Mouse (Mus musculus) granulocyte monocyte progenitor cell, adult 5-6 weeks (primary cell): ENCODE measurements around the gene Ccnb2. TPM values are rescaled to one million over a fixed set of nuclear protein-coding genes. Genes with fewer than 3 reads are reported as not detected.

Experiments
- ATAC-seq: replicated peaks from 2 replicates; pipeline ENCODE4 v1.8.0; 2016; ENCODE audit warnings: mild to moderate bottlenecking, moderate TSS enrichment, inconsistent platforms; ENCODE audit not compliant: poor library complexity, severe bottlenecking
- total RNA-seq, 2 experiments: library from RNA; stranded (forward) in 1 of 2; stranded (reverse) in 1 of 2; fragments of 200-712, 200-1000 nt in 1 of 2; fragments of >200 nt in 1 of 2; fragmentation: Nextera tagmentation in 1 of 2; gene quantifications; 2 replicates each; pipeline ENCODE4 v1.2.3; 2014 to 2017

The Ccnb2 gene
- total RNA-seq, 2 experiments from 2014 or later: 75.8 to 83.1 TPM

DNA sequence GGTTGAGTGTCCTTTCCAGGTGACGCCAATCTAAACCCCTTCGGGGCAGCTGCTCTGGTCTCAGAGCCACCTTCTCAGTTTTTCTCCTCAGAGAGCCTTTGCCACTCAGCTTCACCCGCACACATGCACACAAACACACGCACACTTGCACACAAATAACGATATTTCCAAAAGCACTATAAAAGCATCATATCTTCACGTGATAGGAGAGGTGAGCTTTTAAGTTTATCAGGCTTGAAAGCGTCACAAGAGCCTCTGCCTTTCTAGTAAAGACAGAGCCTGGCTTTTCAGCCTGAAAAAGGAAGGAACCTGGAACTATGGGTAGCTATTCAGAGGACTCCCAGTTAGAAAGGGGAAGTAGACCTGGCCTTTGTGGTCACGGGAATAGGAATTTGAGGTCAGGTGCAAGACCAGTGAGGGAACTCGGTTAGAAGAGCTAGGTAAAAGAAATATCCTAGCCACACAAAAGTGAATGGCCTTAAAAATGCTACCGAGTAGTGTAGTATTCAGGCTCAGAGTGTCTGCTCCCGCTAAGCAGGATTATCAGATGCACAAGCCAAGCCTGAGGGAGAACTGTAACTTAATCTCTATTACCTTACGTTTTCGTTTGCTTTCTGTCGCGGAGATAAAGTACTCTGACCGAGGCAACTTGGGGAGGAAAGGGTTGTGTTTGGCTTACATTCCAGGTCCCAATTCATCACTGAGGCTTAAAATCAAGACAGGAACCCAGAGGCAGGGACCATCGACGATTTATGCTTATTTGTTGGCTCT lies 36.2 kb downstream of the Ccnb2 start:
- ATAC-seq: peak; percentile 84

DNA sequence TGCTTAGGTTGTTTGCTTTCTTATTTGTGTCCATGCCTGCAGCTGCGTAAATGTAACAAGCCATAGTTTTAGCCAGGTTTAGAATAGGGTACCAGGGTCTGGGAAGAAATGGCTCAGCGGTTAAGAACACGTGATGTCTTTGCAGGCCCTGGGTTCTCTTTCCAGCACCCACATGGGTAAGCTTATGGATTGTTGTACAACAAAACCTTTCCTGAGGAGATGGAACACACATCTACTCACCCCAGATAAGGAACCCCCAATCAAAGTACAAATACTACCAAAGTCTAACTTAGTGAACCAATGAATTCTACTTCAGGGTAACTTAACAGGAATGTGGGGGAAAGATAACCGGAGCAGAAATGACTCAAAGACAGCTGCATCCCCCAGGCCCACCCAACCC lies 36.9 kb downstream of the Ccnb2 start:
- no peak for ATAC-seq

DNA sequence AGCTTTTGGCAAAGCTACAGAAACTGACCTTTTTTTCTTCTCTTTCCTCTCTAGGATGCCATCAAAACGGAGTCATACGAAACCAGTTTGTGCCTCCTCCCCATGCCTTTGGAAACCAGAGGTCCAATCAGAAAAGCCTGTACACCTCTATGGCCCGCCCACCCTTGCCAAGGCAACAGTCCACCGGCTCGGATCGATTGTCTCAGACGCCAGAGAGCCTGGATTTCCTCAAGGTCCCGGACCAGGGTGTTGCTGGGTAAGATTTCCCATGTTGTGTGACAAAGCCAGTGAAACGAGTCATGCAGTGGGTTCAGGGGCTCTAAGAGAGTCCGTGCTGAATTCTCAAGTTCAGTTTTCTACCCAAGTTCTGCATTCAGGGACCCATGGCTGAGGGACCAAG lies 37.6 kb downstream of the Ccnb2 start:
- no peak for ATAC-seq

DNA sequence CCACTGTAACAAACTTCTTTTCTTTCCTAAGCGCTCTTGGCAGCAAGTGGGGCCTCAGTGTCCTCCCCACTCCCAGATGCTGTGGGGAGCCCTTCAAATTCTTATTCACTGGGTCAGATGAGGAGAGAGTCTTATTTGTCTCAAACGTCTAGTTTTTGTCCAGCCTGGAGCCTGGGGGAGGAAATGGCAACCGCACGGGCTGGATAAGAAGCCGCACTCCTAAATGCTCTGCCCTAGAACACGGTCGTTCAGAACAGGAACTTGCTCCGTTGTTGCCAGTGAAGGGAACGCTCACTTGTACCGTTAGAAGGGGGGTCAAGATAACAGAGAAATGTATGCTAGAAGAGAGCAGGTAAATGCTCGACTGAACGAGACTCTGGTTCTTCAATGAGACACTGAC lies 39.3 kb downstream of the Ccnb2 start:
- peak; percentile 58 for ATAC-seq

DNA sequence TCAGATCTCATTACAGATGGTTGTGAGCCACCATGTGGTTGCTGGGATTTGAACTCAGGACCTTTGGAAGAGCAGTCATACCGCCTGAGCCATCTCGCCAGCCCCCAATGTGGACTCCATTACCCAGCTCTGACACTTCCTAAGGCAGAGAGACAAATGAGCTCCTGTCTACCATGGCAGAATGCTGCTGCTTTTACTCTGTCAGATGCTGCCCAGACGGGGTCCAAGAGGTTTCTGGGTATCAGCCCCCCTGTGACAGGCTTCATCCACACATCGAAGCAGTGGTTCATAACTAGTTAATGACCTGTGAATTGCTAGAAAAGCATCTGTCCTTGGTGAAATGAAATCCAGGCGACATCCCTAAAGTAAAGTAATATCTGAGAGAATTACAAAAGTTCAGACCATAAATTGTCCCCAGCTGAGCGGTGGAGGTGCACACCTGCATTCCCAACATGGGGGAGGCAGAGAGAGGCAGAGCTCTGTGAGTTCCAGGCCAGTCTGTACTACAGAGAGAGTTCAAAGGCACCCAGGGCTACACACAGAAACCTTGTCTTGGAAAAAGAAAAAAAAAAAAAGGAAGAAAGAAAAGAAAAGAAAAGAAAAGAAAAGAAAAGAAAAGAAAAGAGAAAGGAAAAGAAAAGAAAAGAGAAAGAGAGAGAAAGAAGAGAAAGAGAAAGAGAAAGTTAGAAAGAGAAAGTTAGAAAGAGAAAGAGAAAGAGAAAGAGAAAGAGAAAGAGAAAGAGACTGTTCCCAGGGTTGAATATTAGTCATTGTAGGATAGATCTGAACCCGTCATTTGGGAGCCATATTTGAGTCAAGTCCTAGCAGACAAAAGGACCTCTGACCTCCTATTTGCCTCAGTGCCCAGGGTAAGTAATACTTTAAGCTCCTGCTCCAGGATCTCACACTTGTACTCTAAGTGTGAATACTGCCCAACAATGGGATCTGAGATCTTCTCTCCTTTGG lies 41.6 kb downstream of the Ccnb2 start:
- no peak for ATAC-seq

DNA sequence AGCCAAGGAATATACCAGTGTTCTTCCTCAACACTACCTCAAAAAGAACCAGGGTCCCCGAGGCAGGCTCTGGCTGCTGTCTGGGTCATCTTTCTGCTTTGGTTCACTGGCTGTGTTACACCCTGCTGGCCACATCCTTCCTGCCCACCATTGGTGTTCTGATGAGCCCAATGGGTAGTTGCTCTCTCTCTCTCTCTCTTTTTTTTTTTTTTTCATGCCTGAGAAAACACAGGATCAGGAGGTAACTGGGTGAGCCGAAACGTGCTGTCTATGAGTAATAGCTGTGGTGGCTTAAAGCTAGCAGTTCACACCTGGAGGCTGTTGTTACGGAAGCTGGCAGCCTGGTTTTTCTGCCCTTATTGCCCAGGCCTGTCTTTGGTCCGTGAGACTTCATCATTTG lies 49.7 kb downstream of the Ccnb2 start:
- no peak for ATAC-seq

DNA sequence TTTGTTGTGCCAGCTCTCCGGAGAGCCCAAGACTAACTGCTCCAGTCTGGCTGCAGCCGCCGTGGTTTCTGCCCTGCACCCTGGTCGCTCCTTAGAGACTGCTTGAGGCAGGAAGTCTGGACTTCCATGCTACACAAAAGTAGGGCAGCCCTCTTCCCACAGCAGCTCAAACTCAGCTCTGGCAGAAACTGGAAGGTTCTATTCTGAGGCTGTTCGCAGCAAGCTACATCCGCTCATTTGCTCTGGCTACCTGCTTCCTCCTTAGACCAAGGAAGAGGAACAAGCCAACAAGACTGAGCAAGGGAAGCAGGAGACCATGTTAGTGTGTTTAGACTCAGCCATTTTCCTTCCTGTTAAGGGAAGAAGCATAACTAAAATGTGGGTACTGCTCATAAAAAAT lies 54.4 kb downstream of the Ccnb2 start:
- peak; percentile 79 for ATAC-seq

DNA sequence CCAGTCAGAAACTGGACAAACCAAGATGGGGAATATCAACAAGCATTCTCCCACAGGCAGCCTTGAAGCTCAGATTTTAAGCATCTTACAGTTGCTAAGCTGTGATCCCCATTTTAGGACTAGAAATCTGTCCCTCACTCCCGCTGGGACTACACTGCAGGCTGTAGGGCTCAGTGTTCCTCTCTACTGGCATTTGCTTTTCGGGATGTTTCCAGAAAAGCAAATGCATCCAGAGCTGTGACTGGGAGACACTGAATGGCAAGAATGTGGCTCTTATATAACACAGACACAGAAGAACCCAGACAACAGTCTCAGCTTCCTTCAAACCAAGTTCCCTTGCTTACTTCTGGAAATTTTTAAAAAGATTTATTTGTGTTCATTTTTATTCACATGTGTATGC lies 55.4 kb downstream of the Ccnb2 start:
- ATAC-seq: no peak

DNA sequence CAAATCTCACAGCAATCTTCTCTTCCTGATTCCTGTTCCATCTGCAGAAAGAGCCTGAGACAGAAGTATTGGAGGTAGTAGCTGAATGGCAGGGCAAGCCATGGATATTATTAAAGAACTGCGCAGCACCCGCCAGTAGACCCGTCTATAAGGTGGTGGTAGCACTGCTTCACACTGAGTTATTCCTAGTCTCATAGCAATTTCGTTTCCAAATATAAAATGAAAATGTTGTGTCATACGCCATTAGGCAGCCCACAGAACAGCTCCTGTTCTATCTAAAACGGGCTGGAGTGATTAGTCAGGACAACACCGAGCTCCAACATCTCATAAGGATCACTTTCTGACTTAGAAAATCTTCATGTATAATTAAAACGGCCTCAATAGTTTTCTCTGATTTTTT lies 56.6 kb downstream of the Ccnb2 start:
- no peak for ATAC-seq

DNA sequence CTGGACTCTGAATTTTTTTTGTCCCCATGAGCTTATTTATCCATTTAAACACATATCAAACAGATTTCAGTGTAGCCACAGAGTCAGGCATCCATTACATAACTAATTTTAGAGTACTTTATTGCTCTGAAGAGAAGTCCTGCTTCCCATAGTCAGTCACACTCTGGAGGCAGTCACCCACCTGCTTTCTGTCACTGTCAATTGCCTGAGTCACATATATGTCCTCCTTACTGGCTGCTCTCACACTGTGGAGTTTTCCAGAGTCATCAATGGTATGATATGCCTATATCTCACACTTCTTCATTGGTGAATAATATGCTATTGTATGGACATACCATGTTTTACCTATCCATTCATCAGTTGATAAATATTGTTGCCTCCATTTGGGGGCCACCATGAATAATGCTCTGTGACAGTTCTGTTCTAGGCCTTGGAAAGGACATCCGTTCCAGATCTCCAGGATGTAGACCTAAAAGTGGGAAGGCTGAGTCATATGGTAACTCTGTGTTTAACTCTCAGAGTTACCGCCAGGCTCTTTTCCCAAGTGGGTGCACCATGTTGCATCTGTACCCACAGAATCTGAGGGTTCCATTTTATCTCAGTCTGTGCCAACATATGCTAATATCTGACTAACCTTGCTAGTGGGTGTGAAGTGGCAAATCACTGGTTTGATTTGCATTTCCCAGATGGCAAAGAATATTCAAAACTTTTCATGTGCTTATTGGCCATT lies 61.8 kb downstream of the Ccnb2 start:
- no peak for ATAC-seq

Other genes starting within 250 kb of the Ccnb2 start
- gene Myo1e, start 214.2 kb downstream of the Ccnb2 start, total RNA-seq (2014; fragmentation: Nextera tagmentation): 0.94 TPM in 1 of 2 replicates, not detected in the other
- 0.17 and 0.21 TPM in 2 replicates for gene Myo1e, start 214.2 kb downstream of the Ccnb2 start, total RNA-seq (2017)
- 42.8 and 45.7 TPM in 2 replicates for gene Rnf111, start 82.2 kb upstream of the Ccnb2 start, total RNA-seq (2014; fragmentation: Nextera tagmentation)
- 23.0 and 31.6 TPM in 2 replicates for gene Rnf111, start 82.2 kb upstream of the Ccnb2 start, total RNA-seq (2017)
- 74.8 and 99.4 TPM in 2 replicates for gene Sltm, start 121.2 kb upstream of the Ccnb2 start, total RNA-seq (2014; fragmentation: Nextera tagmentation)
- gene Sltm, start 121.2 kb upstream of the Ccnb2 start, total RNA-seq (2017): 75.7 and 92.9 TPM in 2 replicates
- gene Gm10642, start 234.7 kb upstream of the Ccnb2 start, total RNA-seq (2014; fragmentation: Nextera tagmentation): not detected in 2 replicates
- 0.26 TPM in 1 of 2 replicates, not detected in the other for gene Gm10642, start 234.7 kb upstream of the Ccnb2 start, total RNA-seq (2017)
- gene Mindy2, start 235.6 kb upstream of the Ccnb2 start, total RNA-seq (2014; fragmentation: Nextera tagmentation): 11.8 and 12.5 TPM in 2 replicates
- gene Mindy2, start 235.6 kb upstream of the Ccnb2 start, total RNA-seq (2017): 9.0 and 10.1 TPM in 2 replicates